Mouse (Mus musculus): ENCODE results near the gene Cct4. TPM values are rescaled to one million over a fixed set of nuclear protein-coding genes. Genes with fewer than 3 reads are reported as not detected.

Gene Cct4
- polyA plus RNA-seq, 1 experiment: 148 TPM

GRCm38 (mm10) chr11:23024169-23024568 lies 33.9 kb downstream of the Cct4 start:
- H3K27me3 ChIP-seq (replicated peaks; ENCODE audit: control insufficient read depth, insufficient read depth, low read length): no peaks in the 10 kb centered on the region
- H3K27ac ChIP-seq (ENCODE audit: insufficient read depth, low read depth, low read length): no peak overlapping the region
- WGBS: 82% methylated on average over 3 of the region's 3 CpGs
- no peak for TF ChIP-seq CTCF (conservative IDR thresholded peaks at IDR 0.05; ENCODE audit: insufficient read depth, insufficient read length, low read depth, low read length)
- no peak for TF ChIP-seq POLR2A (IDR thresholded peaks at IDR 0.05; ENCODE audit: low read depth, low read length)
- no peaks in the 10 kb centered on the region for H3K36me3 ChIP-seq (ENCODE audit: control insufficient read depth, insufficient read depth, low read length)
- no peaks in the 10 kb centered on the region for H3K4me1 ChIP-seq (ENCODE audit: control insufficient read depth, insufficient read depth, low read length)
- H3K4me3 ChIP-seq (ENCODE audit: insufficient read depth, low read depth, low read length): no peak overlapping the region
- no peak for DNase-seq

- no peak for DNase-seq
- H3K36me3 ChIP-seq (ENCODE audit: control insufficient read depth, insufficient read depth, low read length): no peaks in the 10 kb centered on the region
- no peaks in the 10 kb centered on the region for H3K27me3 ChIP-seq (replicated peaks; ENCODE audit: control insufficient read depth, insufficient read depth, low read length)
- no peak for TF ChIP-seq POLR2A (IDR thresholded peaks at IDR 0.05; ENCODE audit: low read depth, low read length)
- no peak for TF ChIP-seq CTCF (conservative IDR thresholded peaks at IDR 0.05; ENCODE audit: insufficient read depth, insufficient read length, low read depth, low read length)
- no peak overlapping the region for H3K27ac ChIP-seq (ENCODE audit: insufficient read depth, low read depth, low read length)
- no peaks in the 10 kb centered on the region for H3K4me1 ChIP-seq (ENCODE audit: control insufficient read depth, insufficient read depth, low read length)
- WGBS: 81% methylated on average over 3 of the region's 3 CpGs
- no peak overlapping the region for H3K4me3 ChIP-seq (ENCODE audit: insufficient read depth, low read depth, low read length)
Measured at GRCm38 (mm10) chr11:23028957-23029356, 38.6 kb downstream of the Cct4 start.

- Histone ChIP-seq H3K27me3 (replicated peaks; ENCODE audit: control insufficient read depth, insufficient read depth, low read length) (no peaks in the 10 kb centered on the region), H3K27ac (ENCODE audit: insufficient read depth, low read depth, low read length) (no peak overlapping the region), H3K4me1 (ENCODE audit: control insufficient read depth, insufficient read depth, low read length) (no peaks in the 10 kb centered on the region), H3K36me3 (ENCODE audit: control insufficient read depth, insufficient read depth, low read length) (no peaks in the 10 kb centered on the region), H3K4me3 (ENCODE audit: insufficient read depth, low read depth, low read length) (no peak overlapping the region)
- WGBS: 87% methylated on average over 6 of the region's 6 CpGs
- no peak for DNase-seq
- TF ChIP-seq CTCF (conservative IDR thresholded peaks at IDR 0.05; ENCODE audit: insufficient read depth, insufficient read length, low read depth, low read length): no peak
- TF ChIP-seq POLR2A (IDR thresholded peaks at IDR 0.05; ENCODE audit: low read depth, low read length): no peak
Measured at GRCm38 (mm10) chr11:23029399-23029798, 39.1 kb downstream of the Cct4 start.

- 29% methylated on average over 5 of the region's 5 CpGs for WGBS
- peak; percentile 26 for DNase-seq
- Histone ChIP-seq H3K4me3 (ENCODE audit: insufficient read depth, low read depth, low read length) (no peak overlapping the region), H3K4me1 (ENCODE audit: control insufficient read depth, insufficient read depth, low read length) (peaks cover 6% of the 10 kb centered on the region; the same call in 1 of the 2 replicates), H3K27ac (ENCODE audit: insufficient read depth, low read depth, low read length) (no peak overlapping the region), H3K36me3 (ENCODE audit: control insufficient read depth, insufficient read depth, low read length) (no peaks in the 10 kb centered on the region), H3K27me3 (replicated peaks; ENCODE audit: control insufficient read depth, insufficient read depth, low read length) (no peaks in the 10 kb centered on the region)
- TF ChIP-seq CTCF (conservative IDR thresholded peaks at IDR 0.05; ENCODE audit: insufficient read depth, insufficient read length, low read depth, low read length): no peak
- no peak for TF ChIP-seq POLR2A (IDR thresholded peaks at IDR 0.05; ENCODE audit: low read depth, low read length)
Measured at GRCm38 (mm10) chr11:23047252-23047651, 56.9 kb downstream of the Cct4 start.

GRCm38 (mm10) chr11:23047663-23048582 lies 57.6 kb downstream of the Cct4 start:
- H3K4me3 ChIP-seq (ENCODE audit: insufficient read depth, low read depth, low read length): peak overlapping the region; percentile 23; the same call in 1 of the 2 replicates

GRCm38 (mm10) chr11:23049642-23050041 lies 59.3 kb downstream of the Cct4 start:
- Histone ChIP-seq H3K27me3 (replicated peaks; ENCODE audit: control insufficient read depth, insufficient read depth, low read length) (no peaks in the 10 kb centered on the region), H3K4me1 (ENCODE audit: control insufficient read depth, insufficient read depth, low read length) (peaks cover 8% of the 10 kb centered on the region; the same call in 1 of the 2 replicates), H3K4me3 (ENCODE audit: insufficient read depth, low read depth, low read length) (no peak overlapping the region), H3K27ac (ENCODE audit: insufficient read depth, low read depth, low read length) (no peak overlapping the region), H3K36me3 (ENCODE audit: control insufficient read depth, insufficient read depth, low read length) (no peaks in the 10 kb centered on the region)
- TF ChIP-seq CTCF (conservative IDR thresholded peaks at IDR 0.05; ENCODE audit: insufficient read depth, insufficient read length, low read depth, low read length): no peak
- TF ChIP-seq POLR2A (IDR thresholded peaks at IDR 0.05; ENCODE audit: low read depth, low read length): no peak
- no peak for DNase-seq

More at GRCm38 (mm10) chr11:23047663-23048582, 57.6 kb downstream of the Cct4 start:
- WGBS: 22% methylated on average over 20 of the region's 20 CpGs
- TF ChIP-seq POLR2A (IDR thresholded peaks at IDR 0.05; ENCODE audit: low read depth, low read length) (no peak), CTCF (conservative IDR thresholded peaks at IDR 0.05; ENCODE audit: insufficient read depth, insufficient read length, low read depth, low read length) (no peak)
- H3K4me1 ChIP-seq (ENCODE audit: control insufficient read depth, insufficient read depth, low read length): peaks cover 8% of the 10 kb centered on the region; the same call in 1 of the 2 replicates
- no peak overlapping the region for H3K27ac ChIP-seq (ENCODE audit: insufficient read depth, low read depth, low read length)
- no peaks in the 10 kb centered on the region for H3K27me3 ChIP-seq (replicated peaks; ENCODE audit: control insufficient read depth, insufficient read depth, low read length)
- no peaks in the 10 kb centered on the region for H3K36me3 ChIP-seq (ENCODE audit: control insufficient read depth, insufficient read depth, low read length)
- no peak for DNase-seq

GRCm38 (mm10) chr11:23052353-23052752 lies 62.0 kb downstream of the Cct4 start:
- 49% methylated on average over 4 of the region's 4 CpGs for WGBS
- TF ChIP-seq CTCF (conservative IDR thresholded peaks at IDR 0.05; ENCODE audit: insufficient read depth, insufficient read length, low read depth, low read length) (no peak), POLR2A (IDR thresholded peaks at IDR 0.05; ENCODE audit: low read depth, low read length) (no peak)
- Histone ChIP-seq H3K27me3 (replicated peaks; ENCODE audit: control insufficient read depth, insufficient read depth, low read length) (no peaks in the 10 kb centered on the region), H3K36me3 (ENCODE audit: control insufficient read depth, insufficient read depth, low read length) (no peaks in the 10 kb centered on the region), H3K27ac (ENCODE audit: insufficient read depth, low read depth, low read length) (no peak overlapping the region), H3K4me3 (ENCODE audit: insufficient read depth, low read depth, low read length) (no peak overlapping the region), H3K4me1 (ENCODE audit: control insufficient read depth, insufficient read depth, low read length) (peaks cover 8% of the 10 kb centered on the region; the same call in 1 of the 2 replicates)
- peak; percentile 48 for DNase-seq

Other genes starting within 250 kb of the Cct4 start
- gene B3gnt2, start 129.6 kb upstream of the Cct4 start, polyA plus RNA-seq (2012; rRNA removed): 19.5 and 21.0 TPM in 2 replicates
- 5.9 and 6.1 TPM in 2 replicates for gene Zrsr1, start 18.5 kb upstream of the Cct4 start, polyA plus RNA-seq (2012; rRNA removed)
- 1.4 and 1.7 TPM in 2 replicates for gene Gm28048, start 8.4 kb upstream of the Cct4 start, polyA plus RNA-seq (2012; rRNA removed)
- gene Commd1, start 8.1 kb upstream of the Cct4 start, polyA plus RNA-seq (2012; rRNA removed): 23.5 and 35.7 TPM in 2 replicates
- 2.5 and 4.0 TPM in 2 replicates for gene Fam161a, start 17.0 kb downstream of the Cct4 start, polyA plus RNA-seq (2012; rRNA removed)

Data from kidney, adult 2 months (tissue).